In genomic region chr7:36896339-36896738, GRCm38 (mm10) we compare ENCODE assay signal across 11 mouse cellular contexts.
DNase-seq lines count a peak whose midpoint lies in the region; ATAC-seq lines count a peak whose summit lies in the region.
"Had no signal": no experiment of that assay in that cellular context is flagged by ENCODE, and none has a peak within 500 bp of the region (broad histone marks: within the 10 kb centered on the region; RNA-seq: fewer than 3 reads in every experiment).

No protein-coding gene starts in this region.

- no peaks in the 10 kb centered on the region for H3K36me3 ChIP-seq in kidney, embryonic 16.5 days (ENCODE audit: insufficient read depth, low read length)
- H3K36me3 ChIP-seq in embryonic facial prominence, embryonic 10.5 days (replicated peaks), result no peaks in the 10 kb centered on the region
- no peaks in the 10 kb centered on the region for H3K36me3 ChIP-seq in hindbrain, embryonic 12.5 days
- no peaks in the 10 kb centered on the region for H3K36me3 ChIP-seq in midbrain, embryonic 15.5 days (replicated peaks)
- H3K36me3 ChIP-seq: limb, embryonic 15.5 days had no signal

- DNase-seq in kidney, adult 9 months, result no peak
- DNase-seq in embryonic facial prominence, embryonic 10.5 days (ENCODE audit: low spot score), result peak; percentile 39
- no peak for DNase-seq in heart, adult 9 months (ENCODE audit: low spot score in 2 of 2)
- DNase-seq in spleen, adult 12 weeks (ENCODE audit: low spot score), result no peak
- no peak for DNase-seq in right cerebral cortex, postnatal 25 days
- DNase-seq: gastrocnemius, postnatal 36 days; kidney, postnatal 36 days had no signal

- 67% methylated on average over 12 of the region's 12 CpGs for WGBS in kidney, embryonic 16.5 days
- 77% methylated on average over 12 of the region's 12 CpGs for WGBS in embryonic facial prominence, embryonic 10.5 days
- 51% methylated on average over 12 of the region's 12 CpGs for WGBS in hindbrain, embryonic 12.5 days
- WGBS in midbrain, embryonic 15.5 days, result 37% methylated on average over 12 of the region's 12 CpGs

- H3K4me2 ChIP-seq in kidney, embryonic 16.5 days (replicated peaks; ENCODE audit: low read depth, low read length), result no peak overlapping the region
- H3K4me2 ChIP-seq in hindbrain, embryonic 12.5 days (replicated peaks), result peak overlapping the region; percentile 17; the same call in 1 of the 2 replicates
- H3K4me2 ChIP-seq in midbrain, embryonic 15.5 days, result peak overlapping the region; percentile 19; the same call in 1 of the 2 replicates
- H3K4me2 ChIP-seq: limb, embryonic 15.5 days had no signal

- 0 out of 2 replicates have a peak, but pooled peaks cover 5% of the 10 kb centered on the region for H3K4me1 ChIP-seq in kidney, embryonic 16.5 days (ENCODE audit: insufficient read depth, low read length)
- peaks cover 12% of the 10 kb centered on the region for H3K4me1 ChIP-seq in embryonic facial prominence, embryonic 10.5 days
- H3K4me1 ChIP-seq in hindbrain, embryonic 12.5 days, result peaks cover 23% of the 10 kb centered on the region
- peaks cover 24% of the 10 kb centered on the region for H3K4me1 ChIP-seq in midbrain, embryonic 15.5 days

- ATAC-seq in kidney, embryonic 16.5 days (ENCODE audit: low FRiP score, low TSS enrichment), result 0 out of 2 replicates have a peak, but pooled peaks have one; percentile 46
- ATAC-seq in hindbrain, embryonic 12.5 days (ENCODE audit: low FRiP score), result peak; percentile 53
- peak; percentile 61 for ATAC-seq in midbrain, embryonic 15.5 days (replicated peaks)

- no peak overlapping the region for H3K4me3 ChIP-seq in kidney, embryonic 16.5 days (ENCODE audit: low read length)
- no peak overlapping the region for H3K4me3 ChIP-seq in embryonic facial prominence, embryonic 10.5 days
- H3K4me3 ChIP-seq in hindbrain, embryonic 12.5 days, result no peak overlapping the region
- H3K4me3 ChIP-seq in midbrain, embryonic 15.5 days, result no peak overlapping the region
- H3K4me3 ChIP-seq: limb, embryonic 15.5 days had no signal

- no peaks in the 10 kb centered on the region for H3K9me3 ChIP-seq in kidney, embryonic 16.5 days (ENCODE audit: low read length)
- H3K9me3 ChIP-seq in embryonic facial prominence, embryonic 10.5 days, result no peaks in the 10 kb centered on the region
- no peaks in the 10 kb centered on the region for H3K9me3 ChIP-seq in hindbrain, embryonic 12.5 days (replicated peaks)
- no peaks in the 10 kb centered on the region for H3K9me3 ChIP-seq in midbrain, embryonic 15.5 days
- H3K9me3 ChIP-seq: limb, embryonic 15.5 days had no signal

- H3K27ac ChIP-seq in kidney, embryonic 16.5 days (ENCODE audit: low read length), result no peak overlapping the region
- H3K27ac ChIP-seq in embryonic facial prominence, embryonic 10.5 days (replicated peaks), result no peak overlapping the region
- peak overlapping the region; percentile 57 for H3K27ac ChIP-seq in hindbrain, embryonic 12.5 days
- no peak overlapping the region for H3K27ac ChIP-seq in midbrain, embryonic 15.5 days
- H3K27ac ChIP-seq: limb, embryonic 15.5 days had no signal

- no peaks in the 10 kb centered on the region for H3K27me3 ChIP-seq in kidney, embryonic 16.5 days (ENCODE audit: insufficient read depth, low read length)
- no peaks in the 10 kb centered on the region for H3K27me3 ChIP-seq in embryonic facial prominence, embryonic 10.5 days (replicated peaks; ENCODE audit: low read depth, poor library complexity, severe bottlenecking)
- H3K27me3 ChIP-seq in hindbrain, embryonic 12.5 days, result no peaks in the 10 kb centered on the region
- peaks cover 3% of the 10 kb centered on the region for H3K27me3 ChIP-seq in midbrain, embryonic 15.5 days (replicated peaks)
- H3K27me3 ChIP-seq: limb, embryonic 15.5 days had no signal

- H3K9ac ChIP-seq in kidney, embryonic 16.5 days (replicated peaks; ENCODE audit: low read length), result no peak overlapping the region
- H3K9ac ChIP-seq in hindbrain, embryonic 12.5 days, result no peak overlapping the region
- H3K9ac ChIP-seq in midbrain, embryonic 15.5 days, result peak overlapping the region; percentile 7; the same call in 1 of the 2 replicates
- H3K9ac ChIP-seq: limb, embryonic 15.5 days had no signal
